Mouse (Mus musculus): ENCODE measurements around the gene Tm9sf3. TPM values are rescaled to one million over a fixed set of nuclear protein-coding genes. Genes with fewer than 3 reads are reported as not detected.
A peak's percentile ranks its signal among the peaks of the same experiment; 100 is the strongest.

The Tm9sf3 gene
- total RNA-seq, 2 experiments from 2014 or later, result 153 to 235 TPM

GRCm38 (mm10) chr19:41262712-41263629, 826 bp downstream of the Tm9sf3 start:
- ATAC-seq (ENCODE audit: poor library complexity, severe bottlenecking), result peak; percentile 69

GRCm38 (mm10) chr19:41260736-41261135, 3.1 kb downstream of the Tm9sf3 start:
- no peak for ATAC-seq (ENCODE audit: poor library complexity, severe bottlenecking)

DNA sequence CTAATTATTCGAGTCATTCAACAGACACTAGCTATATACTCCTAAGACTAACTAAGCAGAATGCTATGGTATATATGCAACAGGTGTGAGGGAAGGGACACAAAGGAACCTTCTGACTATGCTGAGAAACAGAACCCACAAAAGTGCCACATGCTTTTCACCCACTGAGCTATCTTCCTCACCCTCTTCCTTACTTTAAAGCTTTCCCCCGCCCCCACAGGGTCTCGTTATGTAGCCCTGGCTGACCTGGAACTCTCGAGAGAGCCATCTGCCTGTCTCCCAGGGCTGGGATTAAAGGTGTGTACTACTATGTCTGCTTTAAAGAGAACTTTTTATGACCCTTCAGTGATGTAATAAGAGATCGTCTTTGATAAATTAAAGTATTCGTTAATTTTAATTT, 4.5 kb downstream of the Tm9sf3 start:
- ATAC-seq (ENCODE audit: poor library complexity, severe bottlenecking), result no peak

- ATAC-seq (ENCODE audit: poor library complexity, severe bottlenecking), result no peak
These were observed 5.1 kb downstream of the Tm9sf3 start for GRCm38 (mm10) chr19:41258707-41259106.

DNA sequence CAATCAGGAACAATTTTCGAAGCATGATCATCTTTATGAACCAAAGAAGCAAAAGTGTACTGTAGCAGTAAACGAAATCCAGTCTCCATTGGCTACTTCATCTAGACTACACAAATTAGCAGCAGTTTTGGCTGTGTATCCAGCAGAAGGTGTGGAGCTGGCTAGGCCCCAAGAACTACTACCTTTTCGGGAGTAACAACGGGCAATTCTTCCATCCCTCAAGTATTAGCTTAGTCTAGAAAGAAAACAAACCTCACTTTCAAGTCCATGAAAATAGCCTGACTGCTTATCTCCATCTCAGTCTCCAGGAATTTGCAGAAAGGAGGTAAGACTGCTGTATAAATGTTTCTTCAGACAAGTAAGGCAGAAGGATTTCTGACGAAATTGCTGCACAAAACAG, 9.2 kb downstream of the Tm9sf3 start:
- ATAC-seq (ENCODE audit: poor library complexity, severe bottlenecking), result no peak

- no peak for ATAC-seq (ENCODE audit: poor library complexity, severe bottlenecking)
These were observed 14.8 kb downstream of the Tm9sf3 start for GRCm38 (mm10) chr19:41248968-41249367.

DNA sequence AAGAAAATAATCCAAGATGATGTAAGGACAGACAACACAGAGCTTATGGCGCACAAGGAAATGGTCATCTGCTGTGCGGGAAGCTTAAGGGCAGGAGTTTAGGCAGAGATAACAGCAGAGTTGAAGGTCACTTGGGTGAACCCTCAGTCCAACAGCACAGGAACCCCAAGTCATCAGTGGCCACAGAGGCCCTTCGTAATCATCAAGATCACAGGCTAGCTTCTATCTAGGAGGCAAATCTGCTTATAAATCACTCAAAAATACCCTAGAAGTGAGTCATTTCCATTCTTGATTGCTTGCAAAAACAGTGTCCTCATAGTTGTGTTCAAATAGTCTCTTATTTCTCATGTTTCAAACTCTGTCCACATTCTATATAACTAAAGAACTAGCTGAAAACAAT, 15.5 kb downstream of the Tm9sf3 start:
- ATAC-seq (ENCODE audit: poor library complexity, severe bottlenecking), result no peak

GRCm38 (mm10) chr19:41246271-41246670, 17.5 kb downstream of the Tm9sf3 start:
- peak; percentile 52 for ATAC-seq (ENCODE audit: poor library complexity, severe bottlenecking)

GRCm38 (mm10) chr19:41244581-41244980, 19.2 kb downstream of the Tm9sf3 start:
- ATAC-seq (ENCODE audit: poor library complexity, severe bottlenecking), result peak; percentile 64

GRCm38 (mm10) chr19:41241997-41242396, 21.8 kb downstream of the Tm9sf3 start:
- peak; percentile 63 for ATAC-seq (ENCODE audit: poor library complexity, severe bottlenecking)

GRCm38 (mm10) chr19:41233698-41234097, 30.1 kb downstream of the Tm9sf3 start:
- no peak for ATAC-seq (ENCODE audit: poor library complexity, severe bottlenecking)

DNA sequence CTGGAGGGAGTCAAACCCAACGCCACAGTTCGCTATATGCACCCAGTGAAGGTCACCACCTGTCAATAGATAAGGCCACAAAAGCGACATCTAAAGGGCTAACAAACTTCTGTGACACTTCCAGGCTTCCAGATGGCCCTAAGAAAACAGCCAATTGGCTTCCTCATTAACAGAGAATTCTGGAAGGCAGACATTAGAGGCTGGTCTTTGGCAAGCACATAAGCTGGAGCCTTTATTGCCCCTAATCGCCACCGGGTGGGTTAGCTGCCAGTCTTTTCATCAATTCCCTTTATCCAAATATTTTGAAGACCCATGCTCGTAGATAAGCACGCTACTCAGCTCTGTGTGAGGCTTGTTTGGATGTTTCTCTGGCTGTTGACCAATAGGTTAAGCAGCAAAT, 55.5 kb downstream of the Tm9sf3 start:
- ATAC-seq (ENCODE audit: poor library complexity, severe bottlenecking), result no peak

DNA sequence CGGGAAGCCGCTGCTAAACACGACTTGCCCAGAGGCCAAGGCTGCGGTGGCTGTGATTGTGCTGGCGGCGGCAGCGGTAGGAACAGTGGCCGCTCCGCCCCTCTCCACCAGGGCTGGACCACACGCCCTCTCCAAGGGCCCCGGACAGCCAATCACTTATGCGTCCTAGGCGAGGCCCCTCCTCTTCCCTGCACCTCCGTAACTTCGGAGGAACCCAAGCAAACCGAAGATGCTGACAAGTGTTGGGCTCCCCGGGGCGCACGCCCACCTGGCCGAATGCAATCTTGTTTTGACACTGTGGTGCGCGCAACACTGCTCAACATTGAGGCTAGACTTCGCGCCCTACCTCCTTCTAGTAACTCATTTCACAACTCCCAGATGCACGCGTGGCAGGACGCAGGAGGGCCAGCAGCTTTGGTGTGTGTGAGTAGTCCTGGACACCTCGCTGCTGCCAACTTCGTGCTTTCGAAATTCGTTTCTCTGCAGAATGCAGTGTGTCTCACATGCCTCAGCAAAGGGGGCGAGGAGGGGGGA, 56.9 kb downstream of the Tm9sf3 start, which contains the start of gene Tll2:
Gene Tll2, minus strand, starts transcription at position 25 of the 534 bp plus-strand sequence.
- ATAC-seq (ENCODE audit: poor library complexity, severe bottlenecking), result peak; percentile 62

GRCm38 (mm10) chr19:41206041-41206810, 57.6 kb downstream of the Tm9sf3 start:
- ATAC-seq (ENCODE audit: poor library complexity, severe bottlenecking), result no peak

DNA sequence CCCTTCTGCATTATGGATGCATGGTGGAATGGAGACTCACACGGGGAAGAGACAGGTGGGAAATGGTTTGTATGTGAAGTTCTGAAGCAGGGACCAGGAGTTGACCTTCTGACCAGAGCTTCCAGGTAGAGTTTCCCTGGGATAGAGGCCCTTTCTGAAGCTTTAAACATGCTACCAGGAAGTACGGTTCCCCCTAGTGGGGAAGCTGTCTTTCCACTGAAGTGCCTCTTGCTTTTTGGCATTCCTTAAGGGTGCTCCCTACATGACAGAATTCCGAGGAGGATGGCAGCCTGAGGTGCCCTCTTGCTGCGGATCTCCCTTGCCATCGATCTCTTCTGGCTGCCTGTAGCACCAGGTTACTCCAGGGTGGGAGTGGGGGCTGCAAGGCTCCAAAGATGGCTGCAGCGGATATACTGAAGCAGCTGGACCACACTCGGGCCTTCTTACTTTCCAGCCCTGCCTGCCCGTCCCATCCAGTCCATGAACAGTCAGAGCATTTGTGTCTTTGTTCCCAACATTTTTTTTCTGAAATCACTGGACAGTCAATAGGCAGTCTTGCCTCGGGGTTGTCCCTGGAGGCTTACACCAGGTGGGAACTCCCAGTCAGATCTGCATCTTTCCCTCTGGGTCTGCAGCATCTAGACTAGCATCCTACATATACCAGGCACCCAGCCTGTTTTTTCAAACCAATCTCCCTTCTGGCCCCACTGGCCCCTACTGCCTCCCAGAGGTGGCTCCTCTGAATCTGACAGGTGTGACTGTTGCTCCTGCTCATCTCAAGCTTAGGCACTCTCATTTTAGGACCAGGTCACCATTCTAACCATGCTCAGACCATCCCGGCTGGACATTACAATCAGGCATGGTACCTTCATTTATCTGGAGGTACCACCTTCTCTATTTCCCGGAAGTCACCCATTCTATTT, 59.4 kb downstream of the Tm9sf3 start:
- ATAC-seq (ENCODE audit: poor library complexity, severe bottlenecking), result no peak

- no peak for ATAC-seq (ENCODE audit: poor library complexity, severe bottlenecking)
These were observed 66.2 kb downstream of the Tm9sf3 start for GRCm38 (mm10) chr19:41197606-41198005.

DNA sequence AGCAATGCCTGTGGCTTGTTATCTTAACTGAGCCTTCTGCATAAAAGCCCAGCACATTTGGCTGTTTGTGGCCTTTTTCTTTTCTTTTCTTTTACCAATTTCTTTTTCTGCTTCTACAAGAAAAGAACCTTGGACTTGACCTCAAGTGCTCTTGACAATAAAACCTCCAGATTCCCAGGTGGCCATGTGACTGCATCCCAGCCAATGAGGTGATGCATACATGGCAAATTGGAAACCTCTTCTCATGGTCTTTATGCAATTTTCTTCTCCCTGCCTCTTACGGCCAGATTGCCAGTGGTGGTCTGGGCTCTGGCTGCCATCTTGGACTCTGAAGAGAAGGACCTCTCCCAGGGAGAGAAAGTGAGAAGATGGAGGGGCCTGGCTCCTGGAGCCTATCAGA, 70.4 kb downstream of the Tm9sf3 start:
- no peak for ATAC-seq (ENCODE audit: poor library complexity, severe bottlenecking)

DNA sequence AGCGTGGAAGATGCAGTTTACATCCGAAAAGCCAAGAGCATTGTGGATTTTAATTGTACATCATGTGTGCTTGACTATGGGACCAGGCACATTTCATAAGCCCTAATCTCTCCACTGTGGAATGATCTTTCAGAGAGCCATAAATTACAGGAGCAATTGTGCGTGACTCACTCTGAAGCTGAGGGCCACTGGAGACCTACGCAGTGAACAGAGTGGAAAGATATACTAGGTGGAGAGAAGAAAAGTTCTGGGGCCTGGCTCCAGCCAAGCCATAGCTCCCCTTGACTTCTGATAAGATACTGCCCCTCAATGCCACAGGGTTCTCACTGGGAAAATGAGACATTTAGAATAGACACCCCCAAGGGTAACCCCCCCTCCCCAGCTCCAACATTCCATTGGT, 70.8 kb downstream of the Tm9sf3 start:
- ATAC-seq (ENCODE audit: poor library complexity, severe bottlenecking), result no peak

DNA sequence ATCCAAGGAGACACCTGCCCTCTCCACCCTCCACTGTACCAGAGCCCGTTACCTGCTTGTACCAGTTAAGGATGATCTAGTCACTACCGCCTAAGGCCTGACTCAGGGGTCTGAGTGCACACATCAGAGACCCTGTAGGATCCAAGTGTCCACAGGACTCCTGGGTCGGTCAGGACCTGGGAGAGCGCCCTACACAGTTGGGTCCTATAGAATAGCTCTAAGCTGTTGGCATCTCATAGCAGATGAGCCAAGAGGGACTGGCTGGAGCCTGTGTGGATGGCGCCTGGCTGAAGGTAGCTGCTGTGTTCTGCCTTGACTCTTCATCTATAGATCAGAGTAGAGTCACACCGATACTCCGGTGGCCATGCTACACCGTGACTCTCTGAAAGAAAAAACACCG, 72.1 kb downstream of the Tm9sf3 start:
- no peak for ATAC-seq (ENCODE audit: poor library complexity, severe bottlenecking)

DNA sequence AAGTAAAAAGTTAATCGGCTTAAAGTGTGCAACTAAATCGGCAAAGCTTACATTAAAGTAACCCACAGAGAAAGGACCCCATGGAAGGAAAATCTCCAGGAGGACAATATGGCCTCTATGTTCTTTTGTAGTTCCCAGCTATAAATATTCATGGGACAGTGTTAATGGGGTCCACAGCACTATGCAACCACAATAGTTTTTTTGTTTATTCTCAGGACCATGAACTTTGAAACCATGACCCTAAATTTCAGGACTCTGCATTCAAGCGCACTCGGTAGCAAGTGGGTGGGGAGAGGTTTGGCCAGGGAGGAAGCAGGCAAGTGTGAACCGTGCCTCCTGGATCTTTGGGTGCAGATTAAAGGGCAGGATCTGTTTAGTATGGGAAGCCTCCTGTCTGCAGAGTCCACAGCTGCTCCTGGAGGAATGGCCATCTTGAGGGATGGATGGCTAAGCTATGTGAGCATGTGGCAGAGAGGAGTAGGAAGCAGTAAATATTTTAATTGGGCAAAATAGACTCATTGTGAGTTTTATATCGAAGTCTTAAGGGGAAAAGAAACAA, 72.8 kb downstream of the Tm9sf3 start:
- ATAC-seq (ENCODE audit: poor library complexity, severe bottlenecking), result no peak
